Mouse (Mus musculus) brain, embryonic 14.5 days (tissue): Measurements from ENCODE around the gene Tcam1. TPM values are rescaled to one million over a fixed set of nuclear protein-coding genes. Genes with fewer than 3 reads are reported as not detected.

Experiments
- DNase-seq: peaks from one replicate; pipeline ENCODE4 v3.0.0-alpha.2; 2011; ENCODE audit warnings: low read depth
- CTCF ChIP-seq: fragments of 200-500 bp; IDR thresholded peaks from 2 replicates; pipeline ENCODE4 v1.5.1; 2012; ENCODE audit warnings: inconsistent platforms, mild to moderate bottlenecking, moderate library complexity, borderline replicate concordance; ENCODE audit not compliant: insufficient read depth, insufficient read length; ENCODE audit errors: extremely low read depth
- POLR2A ChIP-seq: fragments of 200-500 bp; IDR thresholded peaks from 2 replicates; pipeline ENCODE4 v1.6.1; 2012; ENCODE audit warnings: mild to moderate bottlenecking, inconsistent platforms, borderline replicate concordance; ENCODE audit not compliant: poor library complexity, insufficient read depth, insufficient read length, severe bottlenecking; ENCODE audit errors: extremely low read depth
- polyA plus RNA-seq: library from polyadenylated mRNA; depleted of rRNA; stranded (reverse); fragments of >200 nt; gene quantifications from 2 replicates; pipeline ENCODE4 v1.2.3, GENCODE M21; 2012

Gene Tcam1
- polyA plus RNA-seq, 1 experiment, result 0.15 TPM

DNA sequence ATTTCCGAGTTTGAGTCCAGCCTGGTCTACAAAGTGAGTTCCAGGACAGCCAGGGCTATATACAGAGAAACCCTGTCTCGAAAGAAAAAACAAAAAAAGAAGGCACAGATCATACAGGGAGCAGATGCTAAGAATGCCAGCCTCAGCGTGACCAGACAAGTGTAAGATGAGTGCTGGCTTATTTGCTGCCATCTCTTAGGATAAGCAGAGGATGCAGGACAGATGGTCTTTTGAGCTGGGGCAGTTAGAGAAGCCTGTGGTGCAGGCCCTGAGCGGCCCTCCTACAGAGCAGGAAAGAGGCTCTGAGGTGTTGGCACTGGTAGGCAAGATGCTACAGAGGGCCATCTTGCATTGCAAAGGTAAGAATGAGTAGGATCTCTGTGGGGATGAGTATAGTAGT is 6.9 kb downstream of the Tcam1 start:
- no peak for DNase-seq
- TF ChIP-seq POLR2A (no peak), CTCF (no peak)

DNA sequence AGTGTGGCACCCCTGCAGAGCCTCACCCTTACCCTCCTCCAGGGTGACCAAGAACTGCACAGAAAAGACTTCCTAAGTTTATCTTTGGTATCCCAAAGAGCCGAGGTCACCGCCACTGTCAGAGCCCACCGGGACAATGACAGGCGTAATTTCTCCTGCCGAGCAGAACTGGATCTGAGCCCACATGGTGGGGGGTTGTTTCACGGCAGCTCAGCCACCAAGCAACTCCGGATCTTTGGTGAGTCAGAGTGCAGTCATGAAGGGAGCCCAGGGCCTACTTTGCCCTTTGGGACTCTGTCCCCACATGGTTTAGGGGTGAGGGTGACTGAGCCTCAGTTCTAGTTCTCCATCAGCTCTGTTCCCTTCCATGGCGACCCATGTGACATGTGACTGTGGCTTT is 7.7 kb downstream of the Tcam1 start:
- TF ChIP-seq CTCF (no peak), POLR2A (no peak)
- no peak for DNase-seq

DNA sequence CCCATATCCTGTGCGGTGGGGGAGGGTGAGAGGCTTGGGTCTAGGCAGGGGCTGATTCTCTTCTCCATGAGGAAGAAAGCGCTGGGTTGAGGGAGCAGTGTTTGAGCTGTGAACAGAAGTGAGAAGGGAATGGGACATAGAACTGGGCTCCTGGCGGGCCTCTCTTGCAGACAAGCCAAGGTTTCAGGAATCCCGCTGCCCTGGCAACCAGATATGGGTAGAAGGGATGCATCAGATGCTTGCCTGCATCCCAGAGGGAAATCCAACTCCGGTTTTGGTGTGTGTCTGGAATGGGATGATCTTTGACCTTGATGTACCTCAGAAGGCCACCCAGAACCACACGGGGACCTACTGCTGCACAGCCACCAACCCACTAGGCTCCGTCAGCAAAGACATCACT is 9.7 kb downstream of the Tcam1 start:
- TF ChIP-seq CTCF, result no peak
- no peak for TF ChIP-seq POLR2A

DNA sequence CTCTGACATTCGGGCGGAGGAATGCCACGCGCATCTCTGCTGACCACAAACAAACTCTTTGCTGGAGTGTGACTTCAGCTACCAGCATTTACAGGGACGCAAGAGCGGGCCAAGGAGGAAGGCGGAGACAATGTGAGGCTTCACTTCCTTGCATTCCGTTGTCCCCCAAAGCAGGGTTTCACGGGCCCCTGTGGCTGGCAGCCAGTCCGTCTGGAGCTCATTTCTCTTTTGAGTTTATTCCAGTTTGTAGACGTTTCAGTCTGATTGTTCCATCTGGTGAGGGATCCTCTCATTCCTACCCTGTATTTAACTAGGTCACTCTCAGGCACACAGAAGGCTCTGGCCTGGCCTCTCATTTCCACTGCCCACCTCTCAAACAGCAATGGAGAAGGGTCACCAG is 10.5 kb downstream of the Tcam1 start:
- DNase-seq, result peak; percentile 54
- TF ChIP-seq POLR2A, result no peak
- no peak for TF ChIP-seq CTCF

More for the DNA sequence above, 9.7 kb downstream of the Tcam1 start:
- DNase-seq, result no peak

DNA sequence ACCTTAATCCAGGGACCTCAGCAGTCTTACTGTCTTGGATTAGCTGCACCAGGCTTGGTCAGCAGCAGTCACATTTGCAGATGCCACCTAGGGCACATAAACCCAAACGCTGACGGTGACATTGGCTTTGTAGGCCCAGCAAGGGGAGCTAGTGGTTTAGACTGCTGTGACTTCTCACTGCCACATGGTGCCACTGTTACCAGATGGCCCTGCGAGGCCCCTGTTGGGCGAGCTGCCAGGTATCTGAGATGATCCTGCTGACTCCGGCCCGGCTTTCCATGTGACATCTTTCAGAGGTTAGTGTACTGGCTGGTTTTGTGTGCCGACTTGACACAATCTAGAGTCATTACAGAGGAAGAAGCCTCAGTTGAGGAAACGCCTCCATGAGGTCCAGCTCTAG is 12.9 kb downstream of the Tcam1 start:
- DNase-seq, result peak; percentile 57

DNA sequence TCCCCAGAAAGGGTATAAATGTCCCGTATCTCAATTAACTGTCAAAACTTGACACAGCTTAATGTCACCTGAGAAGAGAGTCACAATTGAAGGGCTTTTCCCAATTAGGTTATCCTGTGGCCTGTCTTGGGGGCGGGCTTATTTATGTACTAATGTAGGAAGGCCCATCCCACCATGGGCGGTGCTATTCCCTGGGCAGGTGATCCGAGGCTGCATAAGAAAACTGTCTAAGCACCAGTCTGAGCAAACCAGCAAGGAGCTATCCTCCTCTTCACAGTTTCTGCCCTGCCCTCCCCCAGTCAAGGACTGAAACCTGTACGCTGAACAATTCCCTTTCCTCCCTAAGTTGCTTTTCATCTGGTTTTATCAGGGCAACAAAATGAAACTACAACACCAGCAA is 13.9 kb downstream of the Tcam1 start:
- TF ChIP-seq CTCF (no peak), POLR2A (no peak)
- DNase-seq, result no peak

More for the DNA sequence above, 12.9 kb downstream of the Tcam1 start:
- TF ChIP-seq POLR2A, result no peak
- TF ChIP-seq CTCF, result peak; percentile 17; the same call in 1 of the 2 replicates

DNA sequence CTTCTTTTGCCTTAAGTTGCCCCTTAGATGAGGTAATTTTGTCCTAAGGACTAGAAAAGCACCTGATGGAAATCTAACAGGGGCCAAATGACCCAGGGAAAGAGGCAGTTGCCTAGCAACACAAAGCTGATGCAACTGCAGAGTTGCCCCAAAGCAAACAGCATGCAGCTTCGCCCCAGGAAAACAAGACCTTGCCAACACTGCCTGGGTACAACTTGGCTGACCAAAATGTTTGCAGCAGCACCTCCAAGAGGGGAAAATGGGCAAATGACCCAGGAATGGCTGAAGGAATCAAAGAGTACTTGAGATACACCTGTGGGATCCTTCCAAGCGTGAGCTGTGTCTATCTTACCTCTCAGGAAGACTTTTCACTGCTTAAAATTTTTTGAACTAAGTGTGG is 15.4 kb downstream of the Tcam1 start:
- no peak for DNase-seq
- TF ChIP-seq CTCF, result no peak
- no peak for TF ChIP-seq POLR2A

DNA sequence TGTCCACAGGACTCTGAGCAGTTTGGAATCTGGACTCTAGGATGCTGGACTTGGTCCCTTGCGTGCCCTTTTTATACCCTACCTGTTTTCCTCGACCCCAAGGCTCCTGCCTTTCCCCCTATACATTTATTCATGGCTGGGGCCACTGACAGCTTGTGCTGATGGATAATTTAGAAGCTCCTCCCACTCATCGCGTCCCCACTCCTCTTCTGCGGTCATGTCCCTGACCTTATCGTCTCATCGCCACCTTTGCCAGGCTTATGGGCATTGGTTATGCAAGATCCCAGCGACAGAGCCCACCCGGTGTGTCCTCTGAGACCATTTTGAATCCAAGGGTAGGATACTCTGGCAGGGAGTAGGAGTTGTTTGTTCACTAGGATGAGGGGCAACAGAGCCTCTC is 25.3 kb downstream of the Tcam1 start, which contains the start of gene Gh:
Gene Gh, minus strand, starts transcription at position 101 of the 400 bp plus-strand sequence.
- DNase-seq, result no peak
- TF ChIP-seq CTCF (no peak), POLR2A (no peak)

DNA sequence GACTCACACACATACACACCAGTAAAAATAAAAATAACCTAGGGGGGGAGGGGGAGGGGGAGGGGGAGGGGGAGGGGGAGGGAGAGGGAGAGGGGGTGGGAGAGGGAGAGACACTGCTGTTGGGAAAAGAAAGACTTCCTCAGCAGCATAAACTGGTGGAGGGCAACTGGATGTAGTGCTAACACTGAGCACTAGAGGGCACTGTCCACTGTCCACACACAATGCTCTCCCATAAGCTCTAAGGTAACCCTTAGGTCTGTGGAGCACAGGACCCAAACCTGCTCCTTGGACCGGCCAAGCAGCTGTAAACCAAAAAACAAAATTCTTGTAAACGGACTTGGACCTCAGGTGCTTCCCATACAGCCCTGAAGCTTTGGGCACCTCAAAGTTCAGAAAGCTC is 26.2 kb downstream of the Tcam1 start:
- DNase-seq, result peak; percentile 72
- TF ChIP-seq CTCF, result peak; percentile 81
- no peak for TF ChIP-seq POLR2A

DNA sequence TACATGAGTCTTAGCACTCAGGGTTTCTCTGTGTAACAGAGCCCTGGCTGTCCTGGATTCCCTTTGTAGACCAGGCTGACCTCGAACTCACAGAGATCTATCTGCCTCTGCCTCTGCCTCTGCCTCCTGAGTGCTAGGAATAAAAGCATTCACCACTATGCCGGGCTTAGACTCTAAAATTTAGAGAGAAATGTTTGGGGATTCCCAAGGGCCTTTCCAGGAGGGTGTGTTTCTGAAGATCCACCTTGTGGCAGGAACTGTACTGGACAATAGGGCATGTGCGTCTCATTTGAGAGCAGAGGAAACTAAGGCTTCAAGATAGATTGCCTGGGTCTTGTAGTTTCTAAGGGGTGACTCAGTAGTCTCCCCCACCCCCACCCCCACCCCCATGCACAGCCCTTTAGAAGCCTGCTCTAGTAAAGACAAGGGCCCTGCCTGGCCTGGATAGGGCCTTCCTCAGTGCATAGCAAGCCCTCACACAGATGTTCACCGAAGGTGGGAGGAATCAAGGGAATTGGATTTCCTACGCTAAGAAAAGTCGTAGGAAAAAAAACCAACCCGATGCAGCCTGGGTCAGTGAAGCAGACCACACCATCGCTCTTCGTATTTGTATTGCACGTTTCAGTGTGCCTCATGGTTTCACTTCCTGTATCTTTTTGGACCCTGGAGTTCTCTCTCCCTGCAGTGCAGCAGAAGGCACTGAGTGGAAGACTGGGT is 29.0 kb downstream of the Tcam1 start:
- TF ChIP-seq POLR2A, result no peak
- TF ChIP-seq CTCF, result no peak
- DNase-seq, result no peak

DNA sequence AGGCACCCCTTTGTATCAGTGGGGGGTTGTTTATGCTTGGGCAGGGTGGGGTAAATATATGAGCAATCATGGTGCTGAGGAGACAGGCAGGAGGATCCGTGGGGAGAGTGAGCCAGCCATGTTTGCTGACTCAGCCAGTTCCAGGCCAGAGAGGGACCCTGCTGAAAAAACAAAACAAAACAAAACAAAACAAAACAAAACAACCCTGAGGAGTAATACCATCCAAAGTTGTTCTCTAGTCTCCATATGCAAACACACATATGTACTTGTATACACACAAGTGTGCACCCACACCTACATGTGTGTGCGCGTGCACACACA is 29.6 kb downstream of the Tcam1 start:
- TF ChIP-seq CTCF, result no peak
- TF ChIP-seq POLR2A, result no peak
- no peak for DNase-seq

DNA sequence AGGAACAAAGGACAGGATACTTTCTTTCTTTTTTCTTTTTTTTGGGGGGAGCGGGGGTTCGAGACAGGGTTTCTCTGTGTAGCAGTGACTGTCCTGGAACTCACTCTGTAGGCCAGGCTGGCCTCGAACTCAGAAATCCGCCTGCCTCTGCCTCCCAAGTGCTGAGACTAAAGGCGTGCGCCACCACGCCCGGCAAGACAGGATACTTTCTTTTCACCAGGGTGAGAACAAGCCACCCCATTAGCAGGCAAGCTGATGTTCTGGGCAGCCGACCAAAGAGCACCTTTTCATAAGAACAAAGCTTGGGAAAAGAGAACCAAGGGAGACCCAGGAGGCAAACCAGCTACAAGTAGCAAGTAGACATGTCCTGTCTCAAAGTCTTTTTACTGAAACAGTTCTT is 30.3 kb downstream of the Tcam1 start:
- DNase-seq, result peak; percentile 11
- no peak for TF ChIP-seq POLR2A
- TF ChIP-seq CTCF, result no peak
